Mouse (Mus musculus) hindbrain, embryonic 14.5 days (tissue): ENCODE measurements around the gene Ly6g6d. TPM values are rescaled to one million over a fixed set of nuclear protein-coding genes. Genes with fewer than 3 reads are reported as not detected.
"Not testable (repeated sequence)": the region's sequence is repeated elsewhere in the genome, so short reads cannot be mapped to it uniquely, and the experiment has no call there.

Source experiments
- ATAC-seq: fragments of 200-750 bp; cut with Nextera tagmentation; 2 replicates; pipeline ENCODE4 v1.8.0; 2017; ENCODE audit warnings: moderate number of reproducible peaks, mild to moderate bottlenecking, moderate TSS enrichment, moderate library complexity; ENCODE audit not compliant: low FRiP score
- DNase-seq: peaks from one replicate; pipeline ENCODE4 v3.0.0-alpha.2; 2015; ENCODE audit warnings: low spot score
- H3K27ac ChIP-seq: fragments of 300-500 bp; sonication (generic); 2 replicates; pipeline ENCODE4 v1.5.1; 2014; ENCODE audit warnings: mild to moderate bottlenecking, moderate library complexity
- H3K27me3 ChIP-seq: fragments of 300-500 bp; sonication (generic); 2 replicates; pipeline ENCODE4 v1.6.1; 2014; ENCODE audit warnings: mild to moderate bottlenecking, low read length, mixed read lengths; ENCODE audit not compliant: control insufficient read depth, insufficient read depth
- H3K36me3 ChIP-seq: fragments of 300-500 bp; sonication (generic); replicated peaks from 2 replicates; pipeline ENCODE4 v1.6.1; 2014; ENCODE audit not compliant: control insufficient read depth, insufficient read depth
- H3K4me1 ChIP-seq: fragments of 300-500 bp; sonication (generic); replicated peaks from 2 replicates; pipeline ENCODE4 v1.6.1; 2014; ENCODE audit warnings: antibody characterized with exemption, low read length, mixed read lengths; ENCODE audit not compliant: control insufficient read depth, insufficient read depth
- H3K4me2 ChIP-seq: fragments of 300-500 bp; sonication (generic); replicated peaks from 2 replicates; pipeline ENCODE4 v1.6.1; 2014; ENCODE audit warnings: mild to moderate bottlenecking, moderate library complexity
- H3K4me3 ChIP-seq: fragments of 300-500 bp; sonication (generic); replicated peaks from 2 replicates; pipeline ENCODE4 v1.5.1; 2014; ENCODE audit warnings: mild to moderate bottlenecking, low read length
- H3K9ac ChIP-seq: fragments of 300-500 bp; sonication (generic); 2 replicates; pipeline ENCODE4 v1.6.1; 2014
- H3K9me3 ChIP-seq: fragments of 300-500 bp; sonication (generic); 2 replicates; pipeline ENCODE4 v1.6.1; 2016; ENCODE audit warnings: low read length; ENCODE audit not compliant: control insufficient read depth
- WGBS: fragments of 180-500 bp; shearing (Covaris S2); extraction: QIAGEN DNeasy Blood & Tissue Kit; methylation state at CpG from one replicate; pipeline ENCODE4 v1.1.7; 2014; 5-methylcytosine and 5-hydroxymethylcytosine counted together
- polyA plus RNA-seq: library from polyadenylated mRNA; unstranded; fragments of >200 nt; fragmentation: Nextera tagmentation; extraction: Ambion mirVana; gene quantifications from 2 replicates; pipeline ENCODE4 v1.2.1, GENCODE M21; 2014

Gene Ly6g6d
- polyA plus RNA-seq, result 0.82 and 0.94 TPM in 2 replicates

GRCm38 (mm10) chr17:35077786-35078233, at the start of gene Ly6g6d:
Gene Ly6g6d (minus strand): TSS chr17:35078065.
- WGBS, result 13% methylated on average over 14 of the region's 14 CpGs
- Histone ChIP-seq H3K9me3 (no peaks in the 10 kb centered on the region), H3K27me3 (no peaks in the 10 kb centered on the region), H3K4me1 (0 out of 2 replicates have a peak, but pooled peaks cover 5% of the 10 kb centered on the region), H3K4me3 (peak within 1 kb of the TSS; percentile 6; the same call in 1 of the 2 replicates), H3K4me2 (peak within 1 kb of the TSS; percentile 38), H3K9ac (no peak within 1 kb of the TSS; the same call in 1 of the 2 replicates), H3K27ac (no peak within 1 kb of the TSS), H3K36me3 (no peaks in the 10 kb centered on the region)
- ATAC-seq (no peak), DNase-seq (no peak)

DNA sequence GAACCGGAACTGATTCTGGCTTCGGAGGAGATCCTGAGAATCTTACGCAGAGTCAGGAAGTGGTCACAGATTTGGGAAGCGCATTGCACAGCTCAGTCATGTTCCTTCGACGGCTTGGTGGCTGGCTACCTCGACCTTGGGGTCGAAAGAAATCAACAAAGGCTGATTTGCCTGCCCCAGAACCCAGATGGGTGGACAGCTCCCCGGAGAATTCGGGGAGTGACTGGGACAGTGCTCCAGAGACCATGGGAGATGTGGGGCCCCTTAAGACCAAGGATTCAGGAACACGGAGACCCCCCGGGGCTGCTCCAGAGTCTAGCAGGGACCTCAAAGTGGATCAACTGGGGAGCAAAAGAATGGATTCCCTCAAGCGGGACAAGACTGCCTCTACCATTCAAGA, 49.2 kb upstream of the Ly6g6d start:
- Histone ChIP-seq H3K4me3 (peak overlapping the region; percentile 54), H3K9ac (peak overlapping the region; percentile 80), H3K36me3 (peaks cover 39% of the 10 kb centered on the region), H3K9me3 (no peaks in the 10 kb centered on the region), H3K27me3 (no peaks in the 10 kb centered on the region), H3K27ac (no peak overlapping the region), H3K4me1 (peaks cover 15% of the 10 kb centered on the region), H3K4me2 (peak overlapping the region; percentile 53)
- DNase-seq (no peak), ATAC-seq (no peak)
- WGBS, result 70% methylated on average over 13 of the region's 13 CpGs

GRCm38 (mm10) chr17:35126206-35126611, 48.3 kb upstream of the Ly6g6d start, which contains the start of gene D17H6S53E:
Gene D17H6S53E (plus strand): TSS chr17:35126373.
- H3K9me3 ChIP-seq, result no peaks in the 10 kb centered on the region

DNA sequence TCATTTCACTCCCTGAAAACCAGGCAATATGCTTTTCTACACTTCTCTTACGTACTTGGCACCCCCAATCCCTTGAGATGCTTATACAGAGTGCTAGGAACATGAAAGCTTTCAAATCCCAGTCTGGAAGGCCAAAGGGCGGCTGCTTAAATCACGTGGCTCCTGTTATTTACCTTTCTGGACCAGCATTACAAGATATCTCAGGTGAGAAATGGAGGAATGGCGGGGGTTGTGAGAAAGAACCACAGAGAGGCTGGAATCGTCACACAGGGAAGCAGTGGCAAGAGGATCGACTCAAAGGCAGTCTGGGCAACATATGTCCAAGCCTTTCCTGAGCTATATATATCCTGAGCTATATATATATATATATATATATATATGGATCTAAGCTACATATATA, 47.7 kb upstream of the Ly6g6d start:
- no peaks in the 10 kb centered on the region for H3K9me3 ChIP-seq
- no peak for ATAC-seq
- peak overlapping the region; percentile 54 for H3K4me3 ChIP-seq
- peaks cover 36% of the 10 kb centered on the region for H3K36me3 ChIP-seq
- H3K9ac ChIP-seq, result peak overlapping the region; percentile 80
- peak overlapping the region; percentile 71; the same call in 1 of the 2 replicates for H3K27ac ChIP-seq
- peaks cover 17% of the 10 kb centered on the region for H3K4me1 ChIP-seq
- WGBS, result 29% methylated on average over 6 of the region's 6 CpGs
- no peaks in the 10 kb centered on the region for H3K27me3 ChIP-seq
- no peak for DNase-seq
- H3K4me2 ChIP-seq, result peak overlapping the region; percentile 53

More at GRCm38 (mm10) chr17:35126206-35126611, 48.3 kb upstream of the Ly6g6d start, which contains the start of gene D17H6S53E:
- Histone ChIP-seq H3K4me2 (peak within 1 kb of the TSS; percentile 53), H3K9ac (peak within 1 kb of the TSS; percentile 80), H3K27me3 (no peaks in the 10 kb centered on the region), H3K27ac (peak within 1 kb of the TSS; percentile 71), H3K4me3 (peak within 1 kb of the TSS; percentile 54), H3K4me1 (peaks cover 15% of the 10 kb centered on the region), H3K36me3 (peaks cover 39% of the 10 kb centered on the region)
- WGBS, result under 1% methylated on average over 36 of the region's 36 CpGs
- peak; percentile 70 for DNase-seq
- ATAC-seq, result peak; percentile 48

GRCm38 (mm10) chr17:35125081-35125480, 47.2 kb upstream of the Ly6g6d start:
- peaks cover 22% of the 10 kb centered on the region for H3K4me1 ChIP-seq
- H3K27me3 ChIP-seq, result no peaks in the 10 kb centered on the region
- no peak overlapping the region for H3K27ac ChIP-seq
- no peak overlapping the region for H3K9ac ChIP-seq
- H3K36me3 ChIP-seq, result peaks cover 31% of the 10 kb centered on the region
- WGBS, result 100% methylated on average over 1 of the region's 1 CpGs
- no peak for ATAC-seq
- H3K4me2 ChIP-seq, result peak overlapping the region; percentile 53; the same call in 1 of the 2 replicates
- H3K9me3 ChIP-seq, result no peaks in the 10 kb centered on the region
- no peak for DNase-seq
- H3K4me3 ChIP-seq, result no peak overlapping the region

- DNase-seq, H3K27me3 ChIP-seq, H3K4me3 ChIP-seq, H3K9me3 ChIP-seq, H3K4me2 ChIP-seq, H3K27ac ChIP-seq, ATAC-seq, H3K9ac ChIP-seq: not testable (repeated sequence)
- H3K36me3 ChIP-seq, result peaks cover 30% of the 10 kb centered on the region
- WGBS, result 95% methylated on average over 12 of the region's 12 CpGs
- peaks cover 25% of the 10 kb centered on the region for H3K4me1 ChIP-seq
Observed at GRCm38 (mm10) chr17:35124261-35124896, 46.5 kb upstream of the Ly6g6d start.

GRCm38 (mm10) chr17:35123287-35123686, 45.4 kb upstream of the Ly6g6d start:
- not testable (repeated sequence) for H3K9me3 ChIP-seq, H3K27ac ChIP-seq, H3K4me2 ChIP-seq, H3K9ac ChIP-seq, H3K4me3 ChIP-seq, ATAC-seq, DNase-seq, H3K27me3 ChIP-seq
- Histone ChIP-seq H3K36me3 (peaks cover 34% of the 10 kb centered on the region), H3K4me1 (peaks cover 25% of the 10 kb centered on the region)
- 92% methylated on average over 9 of the region's 9 CpGs for WGBS

GRCm38 (mm10) chr17:35121871-35122303, 44.0 kb upstream of the Ly6g6d start, which contains the start of gene Csnk2b:
Gene Csnk2b (minus strand): TSS chr17:35122053.
- H3K9me3 ChIP-seq, result no peaks in the 10 kb centered on the region
- no peaks in the 10 kb centered on the region for H3K27me3 ChIP-seq
- ATAC-seq (peak; percentile 10; the same call in 1 of the 2 replicates), DNase-seq (peak; percentile 84)
- peak within 1 kb of the TSS; percentile 94 for H3K9ac ChIP-seq
- peak within 1 kb of the TSS; percentile 84 for H3K27ac ChIP-seq
- H3K36me3 ChIP-seq, result peaks cover 48% of the 10 kb centered on the region
- H3K4me2 ChIP-seq, result peak within 1 kb of the TSS; percentile 97
- H3K4me1 ChIP-seq, result peaks cover 20% of the 10 kb centered on the region
- under 1% methylated on average over 19 of the region's 19 CpGs for WGBS
- H3K4me3 ChIP-seq, result peak within 1 kb of the TSS; percentile 94

DNA sequence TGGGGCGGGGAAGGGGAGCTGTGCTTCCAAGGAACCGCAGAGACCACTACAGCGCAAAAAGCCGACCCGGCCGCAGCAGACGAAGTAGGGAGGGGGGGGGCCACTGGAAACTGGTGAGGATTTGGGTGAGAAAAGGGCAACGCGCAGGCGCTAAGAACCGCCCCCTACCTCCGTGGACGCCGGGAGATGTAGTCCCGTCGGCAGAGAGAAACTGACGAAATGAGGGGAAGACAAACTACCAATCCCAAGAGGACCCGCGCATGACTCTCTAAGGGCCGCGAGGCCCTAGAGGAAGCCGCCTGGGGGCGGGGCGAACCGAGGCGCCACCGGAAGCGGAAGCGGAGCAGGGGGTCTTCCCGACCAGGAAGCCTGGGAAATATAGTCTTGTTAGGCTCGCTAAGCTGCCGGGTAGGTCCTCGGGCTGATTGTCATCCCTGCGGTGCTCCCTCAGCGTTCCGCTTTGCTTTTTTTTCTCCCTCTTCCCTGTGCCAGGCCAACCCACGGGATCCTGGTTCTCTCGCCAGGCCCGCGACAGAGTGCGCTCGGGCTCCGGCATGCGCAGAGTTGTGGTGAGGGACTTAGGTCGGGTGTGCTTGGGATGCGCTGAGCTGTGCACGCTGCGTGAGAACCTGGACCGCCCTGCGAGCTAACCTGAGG, 43.4 kb upstream of the Ly6g6d start, which contains the start of gene Gpank1:
Gene Gpank1 (plus strand): TSS at position 313 of the 657 bp plus-strand sequence.
- DNase-seq, result peak; percentile 99
- Histone ChIP-seq H3K9ac (peak within 1 kb of the TSS; percentile 94), H3K27ac (peak within 1 kb of the TSS; percentile 84), H3K36me3 (peaks cover 53% of the 10 kb centered on the region), H3K4me3 (peak within 1 kb of the TSS; percentile 94), H3K4me1 (peaks cover 16% of the 10 kb centered on the region), H3K27me3 (no peaks in the 10 kb centered on the region), H3K4me2 (peak within 1 kb of the TSS; percentile 97), H3K9me3 (no peaks in the 10 kb centered on the region)
- under 1% methylated on average over 50 of the region's 50 CpGs for WGBS
- peak; percentile 96 for ATAC-seq
